Mouse (Mus musculus): ENCODE results near the gene Tnfrsf21. TPM values are rescaled to one million over a fixed set of nuclear protein-coding genes. Genes with fewer than 3 reads are reported as not detected.

Gene Tnfrsf21
- polyA plus RNA-seq, 1 experiment from 2014 or later, result 59.6 TPM

DNA sequence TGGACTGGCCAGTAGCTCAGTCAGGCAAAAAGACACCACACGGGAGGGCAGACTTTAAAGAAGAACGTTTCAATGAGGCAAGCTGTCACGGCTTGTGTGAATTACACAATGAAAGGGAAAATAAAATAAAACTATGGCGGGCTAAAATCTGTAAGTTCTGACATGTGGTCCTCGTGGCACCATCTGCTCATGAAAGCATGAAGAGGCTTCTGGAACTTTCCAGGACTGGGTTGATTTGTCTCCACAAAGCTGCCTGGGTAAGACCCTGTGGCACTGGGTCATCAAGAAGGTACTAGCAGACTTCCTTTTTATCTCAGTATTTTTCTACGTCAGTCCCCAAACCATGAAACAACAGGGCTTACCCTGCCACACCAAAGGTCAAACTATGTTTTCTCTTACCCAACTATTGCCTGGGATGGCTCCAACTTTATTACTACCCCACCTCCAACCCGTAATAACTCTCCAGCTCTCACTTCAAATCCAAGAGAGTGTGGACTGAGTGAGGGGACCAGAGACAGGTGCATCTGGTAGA is 16.8 kb upstream of the Tnfrsf21 start:
- no peak for ATAC-seq (replicated peaks)
- H3K27me3 ChIP-seq, result no peaks in the 10 kb centered on the region
- H3K9me3 ChIP-seq, result no peaks in the 10 kb centered on the region
- H3K4me2 ChIP-seq (replicated peaks), result no peak overlapping the region
- no peak overlapping the region for H3K9ac ChIP-seq (replicated peaks)
- H3K4me3 ChIP-seq, result no peak overlapping the region
- H3K4me1 ChIP-seq, result no peaks in the 10 kb centered on the region
- WGBS, result 72% methylated on average over 7 of the region's 7 CpGs
- H3K36me3 ChIP-seq, result no peaks in the 10 kb centered on the region
- no peak overlapping the region for H3K27ac ChIP-seq (replicated peaks)

DNA sequence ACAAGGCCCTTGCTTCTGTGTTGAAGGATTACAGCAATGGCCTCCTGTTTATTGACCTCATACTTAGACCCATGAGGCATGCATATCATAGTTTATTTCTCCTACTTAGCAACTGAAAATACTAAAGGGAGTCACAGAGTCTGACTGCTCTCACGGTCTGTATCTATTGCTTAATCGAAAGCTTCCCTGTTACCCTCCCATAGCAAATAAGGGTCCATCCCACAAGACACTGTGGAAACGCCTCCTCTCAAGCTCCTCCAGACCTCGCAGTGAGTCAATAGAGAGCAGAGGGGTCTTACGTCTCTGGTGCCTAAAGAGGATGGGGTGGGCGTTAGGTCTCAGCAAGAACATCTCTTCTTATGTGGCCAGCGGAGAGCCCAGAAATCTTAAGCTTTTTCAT is 15.8 kb upstream of the Tnfrsf21 start:
- Histone ChIP-seq H3K27ac (replicated peaks) (no peak overlapping the region), H3K4me3 (no peak overlapping the region), H3K27me3 (no peaks in the 10 kb centered on the region), H3K9ac (replicated peaks) (no peak overlapping the region), H3K4me1 (no peaks in the 10 kb centered on the region), H3K36me3 (no peaks in the 10 kb centered on the region), H3K4me2 (replicated peaks) (no peak overlapping the region), H3K9me3 (no peaks in the 10 kb centered on the region)
- 91% methylated on average over 7 of the region's 7 CpGs for WGBS
- ATAC-seq (replicated peaks), result no peak

DNA sequence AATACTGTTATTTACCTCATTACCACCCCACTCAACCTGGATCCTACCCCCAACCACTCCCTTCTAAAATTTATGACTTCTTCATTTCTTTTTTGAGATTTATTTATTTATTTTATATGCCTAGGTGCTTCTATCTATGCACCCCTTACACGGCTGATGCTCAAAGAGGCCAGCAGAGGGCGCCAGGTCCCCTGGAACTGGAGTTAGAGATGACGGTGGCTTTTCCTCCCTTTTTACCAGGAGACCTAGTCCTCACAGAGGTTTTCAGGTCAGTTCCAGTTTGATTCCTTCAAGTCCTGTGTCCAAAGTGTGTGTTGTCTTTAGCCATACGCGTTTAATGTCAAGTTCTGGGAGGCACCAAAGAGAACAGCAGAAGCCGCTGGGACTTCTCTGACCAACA is 3.6 kb upstream of the Tnfrsf21 start:
- Histone ChIP-seq H3K9ac (replicated peaks) (no peak overlapping the region), H3K27ac (replicated peaks) (no peak overlapping the region), H3K4me1 (peaks cover 5% of the 10 kb centered on the region), H3K4me2 (replicated peaks) (no peak overlapping the region), H3K36me3 (no peaks in the 10 kb centered on the region), H3K4me3 (no peak overlapping the region), H3K9me3 (no peaks in the 10 kb centered on the region), H3K27me3 (no peaks in the 10 kb centered on the region)
- 20% methylated on average over 6 of the region's 6 CpGs for WGBS
- ATAC-seq (replicated peaks), result no peak

DNA sequence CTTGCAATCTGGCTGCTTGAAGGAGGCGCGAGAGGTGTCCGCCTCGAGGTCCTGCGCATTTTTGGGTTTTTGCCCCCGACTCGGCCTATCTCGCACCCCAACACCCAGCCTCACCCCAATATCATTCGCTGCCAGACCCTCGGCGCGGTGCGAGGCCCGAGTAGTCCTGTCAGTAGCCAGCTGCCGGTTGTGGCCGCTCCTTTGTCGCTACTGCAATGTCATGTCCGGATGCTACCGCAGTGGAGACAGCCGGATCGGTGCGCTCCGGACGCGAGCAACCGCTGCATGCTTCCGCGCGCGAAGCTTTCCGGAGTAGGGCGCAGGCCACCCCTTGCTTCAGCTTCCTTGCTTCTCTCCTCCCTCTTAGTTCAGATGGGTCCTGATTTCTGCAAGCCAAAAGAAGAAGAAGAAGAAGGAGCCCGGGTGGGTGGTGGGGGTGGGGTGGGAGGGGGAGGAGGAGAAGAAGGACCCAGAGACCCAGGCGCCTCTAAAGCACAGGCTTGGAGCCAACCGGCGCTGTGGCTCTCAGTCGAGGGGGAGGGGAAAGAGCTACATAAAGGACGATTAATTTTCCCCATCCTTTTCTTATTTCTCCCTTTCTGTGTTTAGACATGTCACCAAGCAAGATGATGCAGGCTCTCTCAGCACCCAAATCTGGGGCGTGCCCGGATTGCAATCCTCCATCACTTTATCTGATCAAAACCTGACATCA is 1.1 kb downstream of the Tnfrsf21 start:
- 0 out of 2 replicates have a peak, but pooled peaks cover 5% of the 10 kb centered on the region for H3K36me3 ChIP-seq
- ATAC-seq (replicated peaks), result peak; percentile 28
- 1% methylated on average over 40 of the region's 40 CpGs for WGBS

DNA sequence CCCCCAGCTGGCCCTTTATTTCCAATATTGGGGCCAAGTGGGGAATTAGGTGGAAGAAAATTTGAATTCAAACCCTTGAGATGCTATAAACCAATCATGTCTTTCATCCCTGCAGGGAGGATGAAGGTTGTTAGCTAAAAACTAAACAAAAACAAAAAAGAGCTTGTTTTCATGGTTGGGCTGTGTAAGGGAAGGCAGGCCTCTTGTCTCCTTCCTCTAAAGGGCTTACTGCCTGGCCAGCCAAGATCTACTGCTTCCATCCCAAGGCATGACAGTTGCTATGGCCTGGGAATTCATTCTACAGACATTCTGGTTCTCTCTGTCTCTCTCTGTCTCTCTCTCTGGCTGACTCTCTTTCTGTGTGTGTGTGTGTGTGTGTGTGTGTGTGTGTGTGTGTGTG is 1.7 kb downstream of the Tnfrsf21 start:
- Histone ChIP-seq H3K9ac (replicated peaks) (peak overlapping the region; percentile 99), H3K4me1 (peaks cover 21% of the 10 kb centered on the region), H3K36me3 (0 out of 2 replicates have a peak, but pooled peaks cover 5% of the 10 kb centered on the region), H3K4me3 (peak overlapping the region; percentile 99), H3K27ac (replicated peaks) (peak overlapping the region; percentile 97), H3K9me3 (no peaks in the 10 kb centered on the region), H3K4me2 (replicated peaks) (peak overlapping the region; percentile 76), H3K27me3 (no peaks in the 10 kb centered on the region)
- ATAC-seq (replicated peaks), result no peak

More for the DNA sequence above, 1.1 kb downstream of the Tnfrsf21 start:
- peak overlapping the region; percentile 99 for H3K4me3 ChIP-seq
- H3K9me3 ChIP-seq, result no peaks in the 10 kb centered on the region
- H3K27ac ChIP-seq (replicated peaks), result peak overlapping the region; percentile 97
- no peaks in the 10 kb centered on the region for H3K27me3 ChIP-seq
- H3K9ac ChIP-seq (replicated peaks), result peak overlapping the region; percentile 99
- H3K4me1 ChIP-seq, result peaks cover 21% of the 10 kb centered on the region
- H3K4me2 ChIP-seq (replicated peaks), result peak overlapping the region; percentile 76

DNA sequence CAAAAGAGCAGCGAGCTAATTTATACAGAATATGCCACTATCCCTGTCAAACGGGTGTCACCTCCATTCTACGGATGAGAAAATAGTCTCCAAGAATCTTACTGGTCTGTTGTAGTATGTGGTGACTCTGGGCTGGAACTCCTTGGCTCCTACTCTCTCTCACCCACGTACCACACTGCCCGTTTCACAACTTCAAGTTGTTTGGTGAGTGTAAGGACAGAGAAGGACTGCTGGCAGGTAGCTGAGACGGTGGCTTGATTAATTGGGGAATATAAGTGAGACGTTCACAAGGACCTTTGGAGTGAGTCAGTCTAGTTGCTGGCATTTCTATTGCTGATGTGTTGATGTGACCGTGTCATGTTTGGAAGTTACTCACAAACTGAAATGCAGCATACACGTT is 3.3 kb downstream of the Tnfrsf21 start:
- H3K9me3 ChIP-seq, result no peaks in the 10 kb centered on the region
- no peak for ATAC-seq (replicated peaks)
- H3K27me3 ChIP-seq, result no peaks in the 10 kb centered on the region
- H3K4me3 ChIP-seq, result no peak overlapping the region
- 95% methylated on average over 9 of the region's 9 CpGs for WGBS
- H3K9ac ChIP-seq (replicated peaks), result no peak overlapping the region
- no peak overlapping the region for H3K27ac ChIP-seq (replicated peaks)
- 0 out of 2 replicates have a peak, but pooled peaks cover 5% of the 10 kb centered on the region for H3K36me3 ChIP-seq
- peaks cover 21% of the 10 kb centered on the region for H3K4me1 ChIP-seq
- no peak overlapping the region for H3K4me2 ChIP-seq (replicated peaks)

DNA sequence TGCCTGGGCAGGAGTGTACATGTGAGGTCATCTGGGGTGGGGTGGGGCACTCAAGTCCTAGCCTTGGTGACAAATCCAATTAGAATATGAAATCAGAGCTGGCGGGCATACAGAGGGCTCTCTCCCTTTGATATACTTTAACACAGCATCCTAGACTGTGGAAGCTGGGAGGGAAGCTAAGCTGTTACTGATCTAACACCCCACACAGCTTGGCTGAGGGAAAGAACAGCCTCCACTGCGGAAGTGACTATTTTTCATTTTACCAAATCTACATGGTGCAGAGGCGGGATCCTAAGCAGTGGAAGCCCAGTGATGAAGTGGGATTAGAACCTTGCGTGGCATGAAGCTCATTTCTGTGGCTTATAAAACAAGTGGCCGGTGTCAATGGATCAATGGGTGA is 4.7 kb downstream of the Tnfrsf21 start:
- no peak overlapping the region for H3K4me2 ChIP-seq (replicated peaks)
- H3K4me3 ChIP-seq, result no peak overlapping the region

DNA sequence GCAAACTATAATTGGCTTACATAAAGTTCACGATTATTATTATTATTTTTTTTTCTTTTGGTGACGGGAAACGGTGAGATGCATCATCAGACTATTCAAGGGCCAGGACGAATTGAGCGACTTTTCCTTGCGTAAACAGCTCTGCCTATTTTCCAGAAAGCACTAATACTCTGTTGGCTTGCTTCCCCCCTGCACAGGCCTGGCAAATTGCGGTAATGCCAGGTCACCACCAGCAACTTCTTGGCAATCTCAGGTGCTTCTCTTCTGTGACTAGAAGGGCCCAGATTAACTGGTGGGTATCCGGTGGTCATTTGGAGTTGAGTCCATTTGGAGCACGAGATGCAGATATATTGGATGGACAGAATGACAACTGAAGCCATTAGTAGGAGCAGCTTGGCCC is 5.7 kb downstream of the Tnfrsf21 start:
- ATAC-seq (replicated peaks), result no peak
- Histone ChIP-seq H3K9me3 (no peaks in the 10 kb centered on the region), H3K27me3 (no peaks in the 10 kb centered on the region), H3K36me3 (0 out of 2 replicates have a peak, but pooled peaks cover 5% of the 10 kb centered on the region), H3K27ac (replicated peaks) (no peak overlapping the region), H3K4me3 (no peak overlapping the region), H3K4me1 (peaks cover 16% of the 10 kb centered on the region), H3K4me2 (replicated peaks) (no peak overlapping the region), H3K9ac (replicated peaks) (no peak overlapping the region)
- 89% methylated on average over 9 of the region's 9 CpGs for WGBS

More for the DNA sequence above, 4.7 kb downstream of the Tnfrsf21 start:
- Histone ChIP-seq H3K36me3 (0 out of 2 replicates have a peak, but pooled peaks cover 5% of the 10 kb centered on the region), H3K9ac (replicated peaks) (no peak overlapping the region), H3K9me3 (no peaks in the 10 kb centered on the region), H3K27ac (replicated peaks) (no peak overlapping the region), H3K4me1 (peaks cover 17% of the 10 kb centered on the region), H3K27me3 (no peaks in the 10 kb centered on the region)
- ATAC-seq (replicated peaks), result no peak
- 93% methylated on average over 5 of the region's 5 CpGs for WGBS

DNA sequence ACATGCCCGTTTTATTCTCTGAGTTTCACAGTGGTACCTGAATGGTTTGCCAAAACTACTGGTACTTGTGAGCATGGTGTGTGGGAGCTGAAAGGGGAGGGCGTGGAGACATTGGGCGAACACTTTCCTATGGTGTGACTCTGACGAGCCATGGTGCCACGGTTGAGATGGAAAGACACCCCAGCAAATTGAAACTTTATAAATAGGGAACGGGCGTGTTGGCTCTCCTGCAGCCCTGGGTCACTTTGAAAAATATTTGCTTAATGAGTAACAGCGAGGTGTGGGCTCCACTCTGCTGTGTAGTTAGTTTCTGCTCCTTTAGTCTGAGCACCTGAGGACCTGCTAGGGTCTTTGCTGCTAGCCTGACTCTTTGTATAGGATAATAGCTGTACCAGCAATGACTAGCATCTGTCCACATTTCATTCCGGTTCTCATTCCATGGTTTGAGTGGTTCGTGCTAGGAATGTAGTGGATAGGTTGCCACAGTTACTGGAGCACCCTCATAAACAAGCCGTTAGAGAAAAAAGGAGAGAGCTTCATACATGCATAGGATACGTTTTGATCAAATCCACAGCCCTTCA is 7.4 kb downstream of the Tnfrsf21 start:
- no peak for ATAC-seq (replicated peaks)
- H3K27ac ChIP-seq (replicated peaks), result no peak overlapping the region
- WGBS, result 89% methylated on average over 12 of the region's 12 CpGs

DNA sequence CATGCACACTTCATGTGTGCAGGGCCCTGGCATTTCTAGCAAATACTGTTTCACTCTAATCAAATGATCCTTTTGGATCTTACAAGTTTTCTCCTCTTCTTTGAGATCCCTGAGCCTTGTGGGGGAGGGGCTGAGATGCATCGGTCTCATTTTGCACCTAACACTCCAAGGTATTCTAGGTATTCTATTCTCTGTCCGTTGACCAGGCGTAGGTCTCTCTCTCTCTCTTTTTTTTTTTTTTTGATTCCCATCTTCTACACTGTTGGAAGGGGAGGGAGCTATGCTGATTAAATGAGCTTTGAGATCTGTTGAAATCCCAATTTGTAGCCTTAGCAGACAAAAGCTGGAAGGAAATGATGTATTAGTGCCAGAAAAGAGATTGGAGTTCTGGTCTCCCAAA is 8.2 kb downstream of the Tnfrsf21 start:
- H3K4me1 ChIP-seq, result no peaks in the 10 kb centered on the region
- 87% methylated on average over 3 of the region's 3 CpGs for WGBS
- H3K27me3 ChIP-seq, result no peaks in the 10 kb centered on the region
- no peak overlapping the region for H3K4me2 ChIP-seq (replicated peaks)
- no peaks in the 10 kb centered on the region for H3K9me3 ChIP-seq
- 0 out of 2 replicates have a peak, but pooled peaks cover 5% of the 10 kb centered on the region for H3K36me3 ChIP-seq
- H3K9ac ChIP-seq (replicated peaks), result no peak overlapping the region
- no peak overlapping the region for H3K4me3 ChIP-seq
- H3K27ac ChIP-seq (replicated peaks), result no peak overlapping the region
- ATAC-seq (replicated peaks), result no peak

More for the DNA sequence above, 7.4 kb downstream of the Tnfrsf21 start:
- Histone ChIP-seq H3K9ac (replicated peaks) (no peak overlapping the region), H3K27me3 (no peaks in the 10 kb centered on the region), H3K9me3 (no peaks in the 10 kb centered on the region), H3K4me1 (peaks cover 6% of the 10 kb centered on the region), H3K4me3 (no peak overlapping the region), H3K4me2 (replicated peaks) (no peak overlapping the region), H3K36me3 (0 out of 2 replicates have a peak, but pooled peaks cover 5% of the 10 kb centered on the region)

DNA sequence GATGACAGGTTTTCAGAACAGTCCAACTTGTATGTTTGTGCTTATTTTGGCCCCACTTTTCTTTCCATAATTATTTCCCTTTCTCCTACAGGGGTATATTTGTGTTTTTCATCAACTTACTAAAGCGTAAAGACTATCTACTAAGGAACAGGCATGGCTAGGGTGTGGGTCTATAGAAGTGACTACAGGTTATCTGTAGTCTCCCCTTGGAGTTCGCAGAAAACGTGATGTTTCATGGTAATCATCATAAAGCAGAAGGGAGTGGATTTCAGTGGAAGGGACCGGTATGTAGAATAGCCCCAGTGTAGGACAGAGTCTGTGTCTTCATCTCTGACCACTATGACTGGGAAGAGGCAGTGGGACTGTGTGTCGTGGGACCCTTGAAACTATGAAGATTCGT is 8.7 kb downstream of the Tnfrsf21 start:
- ATAC-seq (replicated peaks), result no peak
- H3K4me2 ChIP-seq (replicated peaks), result no peak overlapping the region
- H3K27me3 ChIP-seq, result no peaks in the 10 kb centered on the region
- H3K9ac ChIP-seq (replicated peaks), result no peak overlapping the region
- no peaks in the 10 kb centered on the region for H3K4me1 ChIP-seq
- H3K27ac ChIP-seq (replicated peaks), result no peak overlapping the region
- no peak overlapping the region for H3K4me3 ChIP-seq
- 94% methylated on average over 6 of the region's 6 CpGs for WGBS
- H3K36me3 ChIP-seq, result 0 out of 2 replicates have a peak, but pooled peaks cover 5% of the 10 kb centered on the region
- H3K9me3 ChIP-seq, result no peaks in the 10 kb centered on the region

DNA sequence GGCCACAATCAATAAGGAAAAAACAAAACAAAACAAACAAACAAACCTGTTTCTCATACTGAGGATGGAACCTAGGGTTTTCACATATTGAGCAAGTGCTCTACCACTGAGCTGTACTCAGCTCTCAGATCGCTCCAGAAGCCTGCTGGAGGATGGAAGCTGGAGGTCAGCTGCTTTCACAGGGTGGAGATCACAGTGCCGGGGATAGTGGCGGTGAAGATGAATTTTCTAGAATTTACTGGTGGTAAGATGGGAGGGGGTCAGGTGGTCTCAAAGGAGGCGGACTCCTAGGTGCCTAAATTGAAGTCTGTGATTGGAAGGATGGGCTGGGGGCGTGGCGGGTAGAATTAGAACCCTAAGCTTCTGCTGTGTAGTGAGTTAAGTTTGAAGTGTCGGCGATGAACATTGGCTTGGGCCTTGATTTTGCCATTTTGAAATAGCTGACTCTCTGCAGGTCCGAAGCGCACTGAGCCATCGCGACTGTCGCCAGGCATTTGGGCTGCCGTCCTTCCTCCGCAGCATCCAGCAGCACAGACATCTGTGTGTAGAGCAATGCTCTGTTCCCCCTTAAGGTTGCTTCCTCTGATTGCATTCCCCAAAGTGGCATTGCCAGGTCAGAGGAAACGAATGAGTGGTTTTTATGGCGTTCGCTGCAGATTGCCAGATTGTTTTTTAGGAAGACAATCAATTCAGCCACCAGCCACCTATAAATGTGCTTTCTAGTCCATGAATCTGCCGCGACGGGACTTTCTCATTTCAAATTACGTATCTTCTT is 9.7 kb downstream of the Tnfrsf21 start:
- 94% methylated on average over 22 of the region's 22 CpGs for WGBS
- H3K4me1 ChIP-seq, result no peaks in the 10 kb centered on the region
- no peak overlapping the region for H3K4me3 ChIP-seq
- H3K36me3 ChIP-seq, result 0 out of 2 replicates have a peak, but pooled peaks cover 5% of the 10 kb centered on the region
- H3K27me3 ChIP-seq, result no peaks in the 10 kb centered on the region
- H3K27ac ChIP-seq (replicated peaks), result no peak overlapping the region
- no peak for ATAC-seq (replicated peaks)
- H3K9me3 ChIP-seq, result no peaks in the 10 kb centered on the region
- no peak overlapping the region for H3K9ac ChIP-seq (replicated peaks)
- H3K4me2 ChIP-seq (replicated peaks), result no peak overlapping the region
